Mouse (Mus musculus): ENCODE measurements around the gene Uri1.

DNA sequence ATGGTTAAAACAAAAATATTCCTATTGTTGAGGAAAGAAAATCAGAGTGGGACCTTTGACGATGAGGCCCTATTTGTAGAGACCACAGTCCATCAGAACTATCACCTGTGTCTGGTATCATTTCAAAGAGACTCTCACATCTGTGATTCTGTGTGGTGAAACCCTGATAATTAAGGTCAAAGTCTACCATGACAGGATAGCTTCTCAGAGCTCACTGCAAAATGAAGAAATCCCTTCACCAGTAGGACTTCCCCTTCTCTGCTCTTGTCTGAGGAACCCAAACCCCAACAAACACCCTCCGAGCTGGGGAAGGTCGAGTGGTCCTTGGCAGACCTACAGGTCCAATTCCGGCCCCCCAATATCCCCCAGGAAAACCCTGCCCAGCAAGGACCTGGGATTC is 1.5 kb upstream of the Uri1 start:
- TF ChIP-seq CTCF (IDR thresholded peaks at IDR 0.05; ENCODE audit: extremely low read depth, insufficient read depth, low read length) (no peak), POLR2A (IDR thresholded peaks at IDR 0.05; ENCODE audit: extremely low read depth, insufficient read depth, low read length) (no peak)
